16 mouse cellular contexts compared by ENCODE assay signal in genomic region chr1:172427841-172428240, GRCm38 (mm10). TPM values are rescaled to one million over a fixed set of nuclear protein-coding genes. Genes with fewer than 3 reads are reported as not detected.
"Had no signal": no experiment of that assay in that cellular context is flagged by ENCODE, and none has a peak within 500 bp of the region (broad histone marks: within the 10 kb centered on the region; RNA-seq: fewer than 3 reads in every experiment).

No protein-coding gene starts in this region.

- H3K4me2 ChIP-seq: neural tube, embryonic 13.5 days; neural tube, embryonic 15.5 days; stomach, embryonic 15.5 days had no signal

- H3K9me3 ChIP-seq: neural tube, embryonic 13.5 days; neural tube, embryonic 15.5 days; stomach, embryonic 15.5 days had no signal

- H3K4me1 ChIP-seq: neural tube, embryonic 13.5 days; neural tube, embryonic 15.5 days had no signal

- H3K27ac ChIP-seq: neural tube, embryonic 13.5 days; neural tube, embryonic 15.5 days; stomach, embryonic 15.5 days; stomach, postnatal 0 days had no signal

- H3K27me3 ChIP-seq: neural tube, embryonic 13.5 days; neural tube, embryonic 15.5 days; stomach, embryonic 15.5 days had no signal

- DNase-seq: retina, postnatal 1 day; right cerebral cortex, adult 18-20 months; right cerebral cortex, postnatal 14 days; right cerebral cortex, postnatal 25 days; right cerebral cortex, postnatal 4 days; spleen, adult 18-20 months; thymus, adult 18-20 months; thymus, adult 2 months; thymus, postnatal 14 days; thymus, postnatal 25 days; thymus, postnatal 36 days; thymus, postnatal 4 days had no signal

- H3K4me3 ChIP-seq: neural tube, embryonic 13.5 days; neural tube, embryonic 15.5 days; stomach, embryonic 15.5 days had no signal

- H3K9ac ChIP-seq: neural tube, embryonic 13.5 days; neural tube, embryonic 15.5 days; stomach, embryonic 15.5 days had no signal

- H3K36me3 ChIP-seq: neural tube, embryonic 13.5 days; neural tube, embryonic 15.5 days; stomach, embryonic 15.5 days had no signal

RNA-seq across cellular contexts. Expression of gene Slamf9, which starts 47.3 kb away (rescaled TPM):
- polyA plus RNA-seq: neural tube, embryonic 13.5 days had no signal
